Mouse (Mus musculus): ENCODE data around the gene Gm49342.

DNA sequence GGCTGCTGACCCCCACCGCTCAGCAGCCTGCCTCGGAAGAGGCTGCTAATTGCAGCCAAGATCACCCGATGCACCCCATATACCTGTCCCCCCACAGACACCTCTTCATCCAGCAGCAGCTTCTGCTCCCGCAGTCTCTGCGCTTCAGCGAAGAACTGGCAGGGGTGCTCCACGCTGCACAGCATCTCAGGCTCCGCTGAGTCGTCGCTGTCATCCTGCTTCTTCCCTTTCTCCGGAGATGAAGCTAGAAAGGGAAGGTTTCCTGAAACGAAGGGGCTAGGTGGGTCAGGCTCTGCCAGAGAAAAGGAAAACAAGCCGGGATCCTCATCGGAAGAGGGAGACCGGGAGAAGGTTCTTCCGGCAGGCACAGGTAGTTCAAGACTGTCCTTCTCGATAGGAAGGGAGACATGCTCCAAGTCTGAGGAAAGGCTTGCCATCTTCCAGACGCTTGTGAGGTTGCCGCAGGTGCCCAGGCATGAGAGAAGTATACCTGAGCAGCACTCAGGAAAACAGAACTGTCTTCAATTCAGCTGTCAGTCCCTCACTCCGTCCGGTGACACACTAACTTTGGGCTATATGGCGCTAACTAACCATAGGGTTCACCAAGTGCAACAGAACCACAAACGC is 47.5 kb upstream of the Gm49342 start:
- no peak for TF ChIP-seq CTCF (IDR thresholded peaks at IDR 0.05; ENCODE audit: low read depth)
- TF ChIP-seq EP300 (IDR thresholded peaks at IDR 0.05; ENCODE audit: low read depth) = no peak
